Mouse (Mus musculus): ENCODE measurements around the gene Ccr10.

DNA sequence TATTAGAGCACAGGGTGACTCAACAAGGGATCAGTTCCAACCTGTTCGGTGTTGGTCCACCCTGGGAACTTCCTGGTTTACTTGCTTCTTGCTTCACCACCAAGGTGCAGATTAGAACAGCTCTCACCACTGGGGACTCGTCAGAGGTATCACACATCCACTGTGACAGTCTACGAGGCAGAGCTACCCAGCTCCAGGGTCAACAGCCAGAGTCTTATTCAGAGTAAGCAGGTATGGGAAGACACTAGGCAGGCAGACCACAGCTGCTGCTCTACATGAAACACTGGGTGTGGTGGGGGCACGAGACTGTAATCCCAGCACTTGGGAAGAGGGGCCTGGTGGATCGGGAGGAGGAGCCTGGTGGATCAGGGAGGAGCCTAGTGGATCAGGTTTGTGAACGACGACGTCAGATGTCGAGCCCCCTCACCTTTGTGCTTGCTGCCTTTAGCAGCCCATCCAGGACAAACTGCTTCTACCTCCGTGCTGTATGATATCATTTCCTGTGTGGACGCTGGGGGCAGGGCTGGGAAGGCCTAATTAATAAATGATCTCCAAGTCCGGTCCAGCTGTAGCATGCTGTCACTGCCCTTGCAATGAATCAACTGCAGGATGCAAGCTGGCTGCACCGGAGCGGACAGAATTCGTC is 36.6 kb downstream of the Ccr10 start:
- TF ChIP-seq CTCF (IDR thresholded peaks at IDR 0.05; ENCODE audit: extremely low read depth, insufficient read depth, low read length), result no peak
- TF ChIP-seq POLR2A (IDR thresholded peaks at IDR 0.05; ENCODE audit: extremely low read depth, insufficient read depth, low read length), result no peak

Measured in cortical plate, adult 2 months (tissue).